Mouse (Mus musculus) cerebellum, adult 2 months (tissue): ENCODE results near the gene Itpkb. TPM values are rescaled to one million over a fixed set of nuclear protein-coding genes. Genes with fewer than 3 reads are reported as not detected.

ENCODE experiments used
- DNase-seq, 2 experiments: peaks; one replicate each; pipeline ENCODE4 v3.0.0; 2021
- H3K27ac ChIP-seq: fragments of 200-500 bp; 2 replicates; pipeline ENCODE4 v1.5.1; 2012; ENCODE audit warnings: low read length, control low read depth, inconsistent platforms; ENCODE audit not compliant: insufficient read depth
- H3K27me3 ChIP-seq: fragments of 200-500 bp; 2 replicates; pipeline ENCODE4 v1.6.1; 2012; ENCODE audit warnings: inconsistent platforms, mild to moderate bottlenecking, low read length, moderate library complexity; ENCODE audit not compliant: control insufficient read depth, insufficient read depth
- H3K4me1 ChIP-seq: fragments of 200-500 bp; 2 replicates; pipeline ENCODE4 v1.6.1; 2011; ENCODE audit warnings: low read length; ENCODE audit not compliant: control insufficient read depth, insufficient read depth
- H3K4me3 ChIP-seq: fragments of 200-500 bp; replicated peaks from 2 replicates; pipeline ENCODE3; 2011; ENCODE audit warnings: mild to moderate bottlenecking, low read depth, low read length, control low read depth; ENCODE audit not compliant: insufficient read depth
- CTCF ChIP-seq: fragments of 200-500 bp; IDR thresholded peaks from 2 replicates; pipeline ENCODE4 v1.5.1; 2011; ENCODE audit warnings: low read depth, mild to moderate bottlenecking, control low read depth, low read length, moderate library complexity, borderline replicate concordance; ENCODE audit not compliant: insufficient read depth
- POLR2A ChIP-seq: fragments of 200-500 bp; IDR thresholded peaks from 2 replicates; pipeline ENCODE4 v1.6.1; 2011; ENCODE audit warnings: low read length, control low read depth, borderline replicate concordance; ENCODE audit not compliant: insufficient read depth
- WGBS: fragments of 180-500 bp; shearing (Covaris S2); methylation state at CpG from one replicate; pipeline ENCODE4 v1.1.7; 2018; 5-methylcytosine and 5-hydroxymethylcytosine counted together
- polyA plus RNA-seq: library from polyadenylated mRNA; depleted of rRNA; stranded (reverse); fragments of >200 nt; gene quantifications from 2 replicates; pipeline ENCODE4 v1.2.3, GENCODE M21; 2012

The Itpkb gene
- polyA plus RNA-seq, 1 experiment: 34.1 TPM

DNA sequence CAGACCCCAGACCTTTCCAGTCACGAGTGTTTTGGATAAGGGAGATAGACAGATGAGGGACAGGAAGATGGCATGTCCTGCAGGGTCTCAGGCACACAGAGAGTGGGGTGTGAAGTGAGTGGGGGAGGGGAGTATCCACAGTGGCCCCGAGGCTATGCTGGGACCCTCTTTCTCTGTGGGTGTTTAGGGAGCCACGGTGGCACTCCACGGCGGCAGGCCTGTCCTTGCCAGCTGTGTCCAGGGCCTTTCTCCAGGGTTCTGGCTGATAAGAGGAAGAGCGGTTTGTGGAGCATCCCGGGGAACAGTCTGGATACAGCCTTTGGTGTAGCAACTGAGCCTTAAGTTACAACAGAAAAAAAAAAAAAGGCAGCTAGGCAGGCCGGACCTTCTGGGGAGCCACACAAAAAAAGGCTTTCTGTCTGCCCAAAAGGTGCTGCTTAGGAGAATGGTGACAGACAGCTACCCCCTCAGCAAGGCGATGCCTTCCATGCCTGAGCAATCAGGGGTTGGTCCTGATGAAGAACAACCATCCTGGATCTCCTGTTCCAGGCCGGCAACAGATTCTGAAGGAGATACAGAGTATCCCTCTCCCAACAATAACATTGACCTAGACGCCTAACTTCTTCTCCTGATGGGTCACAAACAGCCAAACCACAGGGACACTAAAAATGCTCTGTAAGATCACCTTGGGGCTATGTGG lies 76.2 kb downstream of the Itpkb start:
- no peak for TF ChIP-seq CTCF
- TF ChIP-seq POLR2A: no peak
- Histone ChIP-seq H3K27ac (no peak overlapping the region), H3K4me3 (no peak overlapping the region), H3K4me1 (peaks cover 6% of the 10 kb centered on the region), H3K27me3 (no peaks in the 10 kb centered on the region)
- 70% methylated on average over 11 of the region's 11 CpGs for WGBS
- DNase-seq: no peak

DNA sequence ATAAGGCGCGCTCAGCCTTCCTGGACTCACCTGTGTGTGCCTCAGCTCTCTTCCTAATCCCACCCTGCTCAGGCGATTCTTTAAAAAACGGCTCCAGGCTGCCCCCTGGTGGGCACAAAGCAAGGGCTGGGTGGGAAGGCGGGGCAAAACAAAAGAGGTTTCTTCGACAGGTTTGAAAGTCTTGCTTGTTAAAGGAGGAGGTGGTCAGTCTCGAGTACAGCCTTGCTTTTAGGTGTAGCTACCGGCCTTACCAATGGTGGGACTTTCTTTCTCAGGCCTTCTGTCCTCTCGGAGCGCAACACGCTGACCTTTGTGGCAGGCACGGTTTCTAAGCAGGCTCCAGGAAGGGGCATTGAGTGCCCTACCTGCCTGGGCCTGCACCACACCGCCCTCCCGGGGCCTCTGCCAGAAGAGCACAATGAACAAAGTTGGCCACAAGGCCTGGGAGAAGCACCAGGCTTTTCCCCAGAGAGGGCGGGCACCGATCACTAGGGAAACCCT lies 76.9 kb downstream of the Itpkb start:
- TF ChIP-seq POLR2A: no peak
- TF ChIP-seq CTCF: peak; percentile 76
- WGBS: 15% methylated on average over 16 of the region's 16 CpGs
- Histone ChIP-seq H3K27ac (no peak overlapping the region; the same call in 1 of the 2 replicates), H3K4me3 (peak overlapping the region; percentile 45), H3K4me1 (peaks cover 3% of the 10 kb centered on the region), H3K27me3 (no peaks in the 10 kb centered on the region)
- peak; percentile 56 to 70 for DNase-seq

- H3K4me3 ChIP-seq: no peak overlapping the region
- no peak overlapping the region for H3K27ac ChIP-seq
- 80% methylated on average over 18 of the region's 18 CpGs for WGBS
- H3K27me3 ChIP-seq: no peaks in the 10 kb centered on the region
- peaks cover 3% of the 10 kb centered on the region for H3K4me1 ChIP-seq
- TF ChIP-seq POLR2A (no peak), CTCF (no peak)
- no peak for DNase-seq
Measured at GRCm38 (mm10) chr1:180407727-180408719, 77.7 kb downstream of the Itpkb start.

DNA sequence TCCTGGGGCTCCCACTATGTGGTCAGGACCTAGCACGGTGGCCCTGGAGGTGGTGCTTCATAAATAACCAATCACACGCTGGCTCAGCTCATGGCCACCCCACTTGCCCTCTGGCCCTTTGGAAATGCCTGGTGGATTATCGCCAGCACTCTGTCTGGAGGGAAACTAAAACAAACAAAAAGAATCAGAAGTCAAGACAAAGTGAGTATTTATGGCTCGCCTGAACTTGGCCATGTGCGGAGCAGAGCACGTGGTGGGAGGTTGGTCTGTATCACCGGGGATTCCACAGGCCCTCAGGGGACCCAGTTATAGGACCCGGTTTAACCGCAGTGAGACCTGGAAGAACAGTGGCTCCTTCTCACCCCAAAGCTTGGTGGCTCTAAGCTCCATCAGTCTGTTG lies 78.5 kb downstream of the Itpkb start:
- H3K4me3 ChIP-seq: no peak overlapping the region
- WGBS: 75% methylated on average over 9 of the region's 9 CpGs
- no peaks in the 10 kb centered on the region for H3K27me3 ChIP-seq
- no peak overlapping the region for H3K27ac ChIP-seq
- peaks cover 3% of the 10 kb centered on the region for H3K4me1 ChIP-seq
- TF ChIP-seq POLR2A (no peak), CTCF (no peak)
- no peak for DNase-seq

DNA sequence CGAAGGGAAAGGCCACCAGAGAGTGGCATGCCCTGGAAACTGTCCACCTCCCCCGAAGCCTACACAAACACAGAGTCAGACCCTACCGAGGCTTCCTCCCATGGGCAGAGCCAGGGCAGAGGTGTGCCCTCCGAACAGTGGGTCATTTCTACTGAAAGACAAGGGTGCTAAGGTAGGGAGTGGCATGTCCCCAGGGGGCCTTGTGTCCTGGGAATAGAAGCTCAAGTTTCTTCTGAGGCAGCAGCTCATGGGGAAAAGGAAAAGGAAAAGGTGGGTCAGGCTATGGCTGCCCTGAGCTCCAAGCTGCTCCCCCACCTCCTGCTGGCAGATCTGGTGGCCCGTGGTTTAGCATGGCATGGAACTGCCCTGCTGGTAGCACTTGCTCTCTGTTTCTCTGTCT lies 79.5 kb downstream of the Itpkb start:
- TF ChIP-seq POLR2A: no peak
- TF ChIP-seq CTCF: no peak
- Histone ChIP-seq H3K27ac (no peak overlapping the region), H3K27me3 (no peaks in the 10 kb centered on the region), H3K4me3 (no peak overlapping the region), H3K4me1 (peaks cover 3% of the 10 kb centered on the region)
- no peak for DNase-seq
- 67% methylated on average over 5 of the region's 5 CpGs for whole genome bisulfite sequencing

- no peak overlapping the region for H3K4me3 ChIP-seq
- H3K4me1 ChIP-seq: peaks cover 3% of the 10 kb centered on the region
- DNase-seq: no peak
- WGBS: 81% methylated on average over 7 of the region's 7 CpGs
- H3K27me3 ChIP-seq: no peaks in the 10 kb centered on the region
- TF ChIP-seq POLR2A (no peak), CTCF (no peak)
- H3K27ac ChIP-seq: no peak overlapping the region
Measured at GRCm38 (mm10) chr1:180410306-180410705, 80.0 kb downstream of the Itpkb start.

GRCm38 (mm10) chr1:180415064-180415463 lies 84.8 kb downstream of the Itpkb start:
- WGBS: 43% methylated on average over 4 of the region's 4 CpGs
- H3K27ac ChIP-seq: no peak overlapping the region
- DNase-seq: no peak
- no peaks in the 10 kb centered on the region for H3K27me3 ChIP-seq
- no peak overlapping the region for H3K4me3 ChIP-seq
- no peak for TF ChIP-seq CTCF
- TF ChIP-seq POLR2A: no peak
- no peaks in the 10 kb centered on the region for H3K4me1 ChIP-seq
